Mouse (Mus musculus) forebrain, embryonic 12.5 days (tissue): ENCODE data around the gene Ajap1. TPM values are rescaled to one million over a fixed set of nuclear protein-coding genes. Genes with fewer than 3 reads are reported as not detected.

Source experiments
- ATAC-seq: fragments of 200-750 bp; cut with Nextera tagmentation; 2 replicates; pipeline ENCODE4 v1.8.0; 2017; ENCODE audit warnings: moderate TSS enrichment; ENCODE audit not compliant: low FRiP score
- H3K27ac ChIP-seq: fragments of 300-500 bp; sonication (generic); 2 replicates; pipeline ENCODE4 v1.5.1; 2016; ENCODE audit warnings: mild to moderate bottlenecking
- H3K27me3 ChIP-seq: fragments of 300-500 bp; sonication (generic); 2 replicates; pipeline ENCODE4 v1.6.1; 2016; ENCODE audit warnings: mild to moderate bottlenecking
- H3K36me3 ChIP-seq: fragments of 300-500 bp; sonication (generic); replicated peaks from 2 replicates; pipeline ENCODE4 v1.6.1; 2016; ENCODE audit warnings: mild to moderate bottlenecking
- H3K4me1 ChIP-seq: fragments of 300-500 bp; sonication (generic); 2 replicates; pipeline ENCODE4 v1.6.1; 2016
- H3K4me2 ChIP-seq: fragments of 300-500 bp; sonication (generic); 2 replicates; pipeline ENCODE4 v1.6.1; 2016; ENCODE audit warnings: mild to moderate bottlenecking, moderate library complexity
- H3K4me3 ChIP-seq: fragments of 300-500 bp; sonication (generic); replicated peaks from 2 replicates; pipeline ENCODE4 v1.5.1; 2016; ENCODE audit warnings: mild to moderate bottlenecking
- H3K9ac ChIP-seq: fragments of 300-500 bp; sonication (generic); 2 replicates; pipeline ENCODE4 v1.6.1; 2016; ENCODE audit warnings: mild to moderate bottlenecking
- H3K9me3 ChIP-seq: fragments of 300-500 bp; sonication (generic); 2 replicates; pipeline ENCODE4 v1.6.1; 2016
- WGBS: fragments of 180-500 bp; shearing (Covaris S2); methylation state at CpG from one replicate; pipeline ENCODE4 v1.1.7; 2016; 5-methylcytosine and 5-hydroxymethylcytosine counted together
- polyA plus RNA-seq: library from polyadenylated mRNA; unstranded; fragments of >200 nt; fragmentation: Nextera tagmentation; extraction: Ambion mirVana; gene quantifications from 2 replicates; pipeline ENCODE4 v1.2.1, GENCODE M21; 2016

Ajap1 gene
- polyA plus RNA-seq, 1 experiment from 2014 or later = 3.5 TPM

DNA sequence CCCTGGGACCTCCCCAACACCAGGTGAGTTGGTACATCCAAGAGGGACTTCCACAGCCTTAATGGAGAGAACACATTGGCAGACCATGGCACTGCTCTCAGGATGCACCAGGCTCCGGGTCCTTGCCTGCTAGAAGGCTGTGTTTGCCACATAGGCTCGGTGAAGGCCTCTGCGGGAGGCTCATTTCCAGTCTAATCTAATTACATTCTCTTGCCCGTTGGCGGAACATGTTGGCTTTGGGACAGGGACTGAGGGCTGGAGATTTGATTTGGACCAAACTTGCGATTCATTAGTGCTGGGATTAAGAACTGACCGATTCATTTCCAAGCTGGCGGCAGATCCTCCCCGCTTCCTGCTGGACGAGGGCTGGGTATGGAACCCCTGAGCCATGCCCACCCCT is 101.7 kb downstream of the Ajap1 start:
- H3K4me3 ChIP-seq = no peak overlapping the region
- H3K27ac ChIP-seq = no peak overlapping the region
- H3K9me3 ChIP-seq = no peaks in the 10 kb centered on the region
- H3K4me1 ChIP-seq = peaks cover 6% of the 10 kb centered on the region
- peaks cover 4% of the 10 kb centered on the region; the same call in 1 of the 2 replicates for H3K27me3 ChIP-seq
- no peak for ATAC-seq
- WGBS = 74% methylated on average over 10 of the region's 10 CpGs
- H3K36me3 ChIP-seq = no peaks in the 10 kb centered on the region
- H3K4me2 ChIP-seq = no peak overlapping the region
- H3K9ac ChIP-seq = no peak overlapping the region

GRCm38 (mm10) chr4:153377981-153378380 is 104.6 kb downstream of the Ajap1 start:
- WGBS = 20% methylated on average over 6 of the region's 6 CpGs
- H3K9ac ChIP-seq = no peak overlapping the region
- no peak overlapping the region for H3K27ac ChIP-seq
- no peak for ATAC-seq
- no peak overlapping the region for H3K4me2 ChIP-seq
- H3K9me3 ChIP-seq = no peaks in the 10 kb centered on the region
- H3K4me3 ChIP-seq = no peak overlapping the region
- H3K27me3 ChIP-seq = peaks cover 4% of the 10 kb centered on the region; the same call in 1 of the 2 replicates
- H3K4me1 ChIP-seq = peaks cover 6% of the 10 kb centered on the region; the same call in 1 of the 2 replicates
- H3K36me3 ChIP-seq = no peaks in the 10 kb centered on the region

- Histone ChIP-seq H3K4me3 (no peak overlapping the region), H3K36me3 (no peaks in the 10 kb centered on the region), H3K9me3 (no peaks in the 10 kb centered on the region), H3K27me3 (0 out of 2 replicates have a peak, but pooled peaks cover 4% of the 10 kb centered on the region), H3K9ac (no peak overlapping the region), H3K4me2 (no peak overlapping the region), H3K4me1 (peaks cover 2% of the 10 kb centered on the region; the same call in 1 of the 2 replicates), H3K27ac (no peak overlapping the region)
- ATAC-seq = no peak
- WGBS = 78% methylated on average over 6 of the region's 6 CpGs
Measured at GRCm38 (mm10) chr4:153374233-153374632, 108.4 kb downstream of the Ajap1 start.

- ATAC-seq = no peak
- Histone ChIP-seq H3K4me1 (no peaks in the 10 kb centered on the region; the same call in 1 of the 2 replicates), H3K4me3 (no peak overlapping the region), H3K9me3 (no peaks in the 10 kb centered on the region), H3K27me3 (0 out of 2 replicates have a peak, but pooled peaks cover 4% of the 10 kb centered on the region), H3K4me2 (no peak overlapping the region), H3K36me3 (no peaks in the 10 kb centered on the region), H3K27ac (no peak overlapping the region), H3K9ac (no peak overlapping the region)
- WGBS = 93% methylated on average over 14 of the region's 14 CpGs
Measured at GRCm38 (mm10) chr4:153373125-153373524, 109.5 kb downstream of the Ajap1 start.

DNA sequence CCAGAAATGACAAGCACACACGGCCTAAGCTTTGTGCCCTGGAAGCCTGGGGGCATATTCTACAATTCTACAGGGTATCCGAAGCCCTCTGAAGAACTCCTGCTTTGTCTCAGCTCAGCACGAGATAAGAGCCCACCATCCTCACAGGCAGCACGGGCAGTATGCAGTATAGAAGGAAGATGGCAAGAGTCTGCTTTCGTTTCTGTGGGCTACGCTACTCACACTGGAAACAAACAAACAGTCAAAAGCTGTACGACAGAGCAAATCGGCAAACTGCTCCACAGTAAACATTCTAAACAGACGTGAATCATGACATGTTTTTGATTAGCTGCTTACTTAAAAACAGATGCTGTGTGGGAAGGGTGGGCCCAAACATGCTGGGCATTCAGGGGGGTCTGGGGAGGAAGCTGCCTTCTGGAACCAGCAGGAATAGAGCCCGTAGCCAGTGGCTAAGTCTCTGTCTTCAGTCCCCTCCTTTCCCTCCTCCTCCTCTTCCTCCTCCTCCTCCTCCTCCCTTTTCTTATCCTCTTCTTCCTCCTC is 113.9 kb downstream of the Ajap1 start:
- 77% methylated on average over 10 of the region's 10 CpGs for WGBS

GRCm38 (mm10) chr4:153360868-153361545 is 121.6 kb downstream of the Ajap1 start:
- Histone ChIP-seq H3K27ac (no peak overlapping the region), H3K4me2 (no peak overlapping the region), H3K9me3 (no peaks in the 10 kb centered on the region), H3K27me3 (no peaks in the 10 kb centered on the region), H3K4me3 (no peak overlapping the region), H3K9ac (no peak overlapping the region), H3K4me1 (peaks cover 11% of the 10 kb centered on the region), H3K36me3 (no peaks in the 10 kb centered on the region)
- 68% methylated on average over 13 of the region's 13 CpGs for WGBS
- no peak for ATAC-seq

More for the DNA sequence above, 113.9 kb downstream of the Ajap1 start:
- Histone ChIP-seq H3K4me3 (no peak overlapping the region), H3K4me1 (no peaks in the 10 kb centered on the region), H3K4me2 (no peak overlapping the region), H3K27ac (no peak overlapping the region), H3K27me3 (no peaks in the 10 kb centered on the region), H3K36me3 (no peaks in the 10 kb centered on the region), H3K9ac (no peak overlapping the region), H3K9me3 (no peaks in the 10 kb centered on the region)
- ATAC-seq = no peak

- Histone ChIP-seq H3K36me3 (no peaks in the 10 kb centered on the region), H3K27me3 (no peaks in the 10 kb centered on the region), H3K9ac (no peak overlapping the region), H3K4me3 (no peak overlapping the region), H3K4me1 (peaks cover 11% of the 10 kb centered on the region), H3K9me3 (no peaks in the 10 kb centered on the region), H3K4me2 (no peak overlapping the region), H3K27ac (no peak overlapping the region)
- WGBS = 48% methylated on average over 7 of the region's 7 CpGs
- ATAC-seq = no peak
Measured at GRCm38 (mm10) chr4:153358243-153358550, 124.4 kb downstream of the Ajap1 start.

- no peak overlapping the region for H3K27ac ChIP-seq
- H3K4me1 ChIP-seq = peaks cover 11% of the 10 kb centered on the region
- H3K4me3 ChIP-seq = no peak overlapping the region
- H3K9ac ChIP-seq = no peak overlapping the region
- H3K4me2 ChIP-seq = no peak overlapping the region
- H3K9me3 ChIP-seq = no peaks in the 10 kb centered on the region
- no peaks in the 10 kb centered on the region for H3K36me3 ChIP-seq
- H3K27me3 ChIP-seq = no peaks in the 10 kb centered on the region
- WGBS = 56% methylated on average over 9 of the region's 9 CpGs
- ATAC-seq = no peak
Measured at GRCm38 (mm10) chr4:153357539-153358242, 124.9 kb downstream of the Ajap1 start.

GRCm38 (mm10) chr4:153356236-153356635 is 126.4 kb downstream of the Ajap1 start:
- no peak for ATAC-seq
- no peak overlapping the region for H3K4me2 ChIP-seq
- no peaks in the 10 kb centered on the region for H3K36me3 ChIP-seq
- H3K9ac ChIP-seq = no peak overlapping the region
- peaks cover 11% of the 10 kb centered on the region for H3K4me1 ChIP-seq
- H3K27me3 ChIP-seq = no peaks in the 10 kb centered on the region
- no peak overlapping the region for H3K27ac ChIP-seq
- H3K9me3 ChIP-seq = no peaks in the 10 kb centered on the region
- WGBS = 91% methylated on average over 4 of the region's 4 CpGs
- H3K4me3 ChIP-seq = no peak overlapping the region

- H3K9ac ChIP-seq = no peak overlapping the region
- peaks cover 4% of the 10 kb centered on the region; the same call in 1 of the 2 replicates for H3K9me3 ChIP-seq
- no peak overlapping the region for H3K27ac ChIP-seq
- H3K27me3 ChIP-seq = no peaks in the 10 kb centered on the region
- no peak for ATAC-seq
- no peak overlapping the region for H3K4me2 ChIP-seq
- no peaks in the 10 kb centered on the region for H3K36me3 ChIP-seq
- 97% methylated on average over 2 of the region's 3 CpGs for WGBS
- H3K4me1 ChIP-seq = peaks cover 9% of the 10 kb centered on the region
- no peak overlapping the region for H3K4me3 ChIP-seq
Measured at GRCm38 (mm10) chr4:153344999-153345398, 137.6 kb downstream of the Ajap1 start.

DNA sequence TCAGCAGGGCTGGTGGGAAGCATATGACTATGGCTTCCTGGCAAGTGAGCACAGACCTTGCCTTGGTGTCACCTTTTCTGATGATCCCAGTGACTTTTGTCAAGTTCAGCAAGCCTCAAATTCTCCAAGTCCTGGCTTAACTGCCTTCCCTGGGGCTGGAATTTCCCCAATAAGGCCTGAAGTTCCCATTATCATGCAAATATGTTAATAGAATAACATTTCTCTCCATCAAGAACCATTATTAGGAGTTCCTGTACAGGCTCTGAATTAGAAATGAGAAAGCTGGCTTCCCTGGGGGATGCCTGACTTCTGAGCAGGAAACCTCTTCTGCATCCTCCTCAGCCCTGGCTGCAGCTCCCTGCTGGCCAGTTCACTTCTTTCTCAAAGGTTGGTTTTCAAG is 141.7 kb downstream of the Ajap1 start:
- H3K9me3 ChIP-seq = peaks cover 4% of the 10 kb centered on the region; the same call in 1 of the 2 replicates
- ATAC-seq = no peak
- H3K9ac ChIP-seq = no peak overlapping the region
- no peak overlapping the region for H3K27ac ChIP-seq
- no peak overlapping the region for H3K4me3 ChIP-seq
- H3K36me3 ChIP-seq = no peaks in the 10 kb centered on the region
- H3K27me3 ChIP-seq = no peaks in the 10 kb centered on the region
- H3K4me2 ChIP-seq = no peak overlapping the region
- H3K4me1 ChIP-seq = peaks cover 9% of the 10 kb centered on the region

GRCm38 (mm10) chr4:153335301-153335799 is 147.3 kb downstream of the Ajap1 start:
- Histone ChIP-seq H3K4me1 (no peaks in the 10 kb centered on the region), H3K36me3 (no peaks in the 10 kb centered on the region), H3K4me2 (no peak overlapping the region), H3K9ac (no peak overlapping the region), H3K27ac (no peak overlapping the region), H3K27me3 (no peaks in the 10 kb centered on the region), H3K9me3 (no peaks in the 10 kb centered on the region), H3K4me3 (no peak overlapping the region)
- whole genome bisulfite sequencing = 82% methylated on average over 15 of the region's 15 CpGs
- ATAC-seq = no peak
